Mouse (Mus musculus) cortical plate, adult 2 months (tissue): ENCODE measurements at regions not wholly inside any gene's neighbourhood (a gene's known extent, or its start where the extent isn't known, plus 50 kb on each side); places are given as distances from the start of the nearest gene placed in this dataset.

Source experiments
- CTCF ChIP-seq: fragments of 200-500 bp; IDR thresholded peaks from 2 replicates; pipeline ENCODE4 v1.5.1; 2011; ENCODE audit warnings: mild to moderate bottlenecking, control low read depth, low read length; ENCODE audit not compliant: insufficient read depth; ENCODE audit errors: extremely low read depth
- POLR2A ChIP-seq: fragments of 200-500 bp; IDR thresholded peaks from 2 replicates; pipeline ENCODE4 v1.6.1; 2011; ENCODE audit warnings: mild to moderate bottlenecking, low read length, control low read depth; ENCODE audit not compliant: insufficient read depth; ENCODE audit errors: extremely low read depth

GRCm38 (mm10) chr10:71748557-71749493, 401.3 kb downstream of the Ipmk start:
- TF ChIP-seq CTCF = no peak
- TF ChIP-seq POLR2A = no peak
